8 mouse cellular contexts compared by ENCODE assay signal in the genomic region with DNA sequence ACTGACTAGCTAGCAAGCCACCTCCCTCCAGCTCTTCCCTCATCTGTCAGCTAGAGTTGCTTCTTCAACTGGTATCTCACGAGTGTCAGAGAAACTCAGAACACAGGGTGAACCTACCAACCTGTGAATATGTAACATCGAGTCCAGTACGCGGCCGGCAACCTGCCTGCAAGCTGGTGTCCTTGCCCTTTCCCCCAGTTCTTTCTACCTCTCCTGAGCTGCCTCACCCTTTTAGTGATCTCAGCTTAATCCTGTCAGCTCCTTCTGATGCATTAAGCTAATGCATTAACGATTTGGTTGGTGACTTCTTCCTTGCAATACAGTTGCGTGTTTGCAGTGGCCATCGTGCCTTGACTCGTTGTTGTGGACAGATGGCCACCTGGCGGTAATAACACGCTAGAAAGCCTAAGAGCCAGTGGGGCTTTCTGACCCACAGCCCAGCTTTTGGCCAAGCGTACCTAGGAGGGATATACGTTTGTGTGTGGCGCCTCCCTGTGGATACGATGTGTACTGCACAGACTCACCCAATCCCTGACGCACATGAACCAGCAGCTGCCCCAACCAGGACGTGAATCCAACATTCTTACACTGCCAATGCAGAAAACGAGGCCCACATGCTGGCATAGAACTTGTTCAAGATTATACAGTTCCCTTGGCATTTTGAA. TPM values are rescaled to one million over a fixed set of nuclear protein-coding genes. Genes with fewer than 3 reads are reported as not detected.
DNase-seq lines count a peak whose midpoint lies in the region; ATAC-seq and TF ChIP-seq lines count a peak whose summit lies in the region.

No protein-coding gene starts in this region.

- no peak overlapping the region for H3K4me3 ChIP-seq in heart, adult 2 months
- H3K4me3 ChIP-seq in kidney, embryonic 14.5 days (ENCODE audit: low read length), result no peak overlapping the region
- H3K4me3 ChIP-seq in liver, adult 2 months (ENCODE audit: insufficient read depth, low read depth, low read length), result no peak overlapping the region
- no peak overlapping the region for H3K4me3 ChIP-seq in neural tube, embryonic 12.5 days
- no peak overlapping the region for H3K4me3 ChIP-seq in stomach, embryonic 16.5 days (replicated peaks; ENCODE audit: low read length)

- no peak for TF ChIP-seq EP300 in heart, adult 2 months (IDR thresholded peaks at IDR 0.05; ENCODE audit: insufficient read depth, low read depth, low read length)

- peak; percentile 24 for DNase-seq in 3134 (ENCODE audit: extremely low read depth, insufficient read length, low spot score)
- DNase-seq in adrenal gland, adult 2 months, result peak; percentile 83
- DNase-seq in embryo, embryonic 11.5 days (ENCODE audit: low read depth, low spot score), result peak; percentile 67
- DNase-seq in heart, adult 2 months, result peak; percentile 31 to 52
- no peak for DNase-seq in liver, adult 2 months (ENCODE audit: extremely low read depth, low read depth, low spot score)

- H3K9me3 ChIP-seq in kidney, embryonic 14.5 days (ENCODE audit: control insufficient read depth, low read length), result no peaks in the 10 kb centered on the region
- no peaks in the 10 kb centered on the region for H3K9me3 ChIP-seq in neural tube, embryonic 12.5 days
- H3K9me3 ChIP-seq in stomach, embryonic 16.5 days (replicated peaks; ENCODE audit: control insufficient read depth, low read length), result no peaks in the 10 kb centered on the region

- intact Hi-C loops in heart, adult 2 months (cut with DNase I), result loop anchor here (2.0 kb wide), 1 partner anchor 53 kb away; no protein-coding TSS in a partner anchor

- no peak overlapping the region for H3K4me2 ChIP-seq in kidney, embryonic 14.5 days (replicated peaks; ENCODE audit: low read depth, low read length)
- no peak overlapping the region; the same call in 1 of the 2 replicates for H3K4me2 ChIP-seq in neural tube, embryonic 12.5 days (replicated peaks)
- no peak overlapping the region for H3K4me2 ChIP-seq in stomach, embryonic 16.5 days (ENCODE audit: low read depth, low read length)

- TF ChIP-seq POLR2A in heart, adult 2 months (IDR thresholded peaks at IDR 0.05; ENCODE audit: insufficient read depth, low read depth, low read length), result no peak
- no peak for TF ChIP-seq POLR2A in liver, adult 2 months (IDR thresholded peaks at IDR 0.05; ENCODE audit: extremely low read depth, insufficient read depth, low read length)

- H3K4me1 ChIP-seq in heart, adult 2 months (ENCODE audit: control insufficient read depth, insufficient read depth, low read length), result no peaks in the 10 kb centered on the region
- no peaks in the 10 kb centered on the region for H3K4me1 ChIP-seq in kidney, embryonic 14.5 days (ENCODE audit: control insufficient read depth, insufficient read depth, low read length)
- H3K4me1 ChIP-seq in liver, adult 2 months (ENCODE audit: control insufficient read depth, insufficient read depth, low read length), result no peaks in the 10 kb centered on the region
- no peaks in the 10 kb centered on the region for H3K4me1 ChIP-seq in neural tube, embryonic 12.5 days
- no peaks in the 10 kb centered on the region for H3K4me1 ChIP-seq in stomach, embryonic 16.5 days (ENCODE audit: control insufficient read depth, insufficient read depth, low read length)

- no peaks in the 10 kb centered on the region for H3K27me3 ChIP-seq in heart, adult 2 months (ENCODE audit: control insufficient read depth, insufficient read depth, low read length)
- no peaks in the 10 kb centered on the region for H3K27me3 ChIP-seq in kidney, embryonic 14.5 days (ENCODE audit: control insufficient read depth, insufficient read depth, low read length)
- H3K27me3 ChIP-seq in liver, adult 2 months (ENCODE audit: control insufficient read depth, insufficient read depth, low read length), result no peaks in the 10 kb centered on the region
- no peaks in the 10 kb centered on the region for H3K27me3 ChIP-seq in neural tube, embryonic 12.5 days (replicated peaks)
- no peaks in the 10 kb centered on the region for H3K27me3 ChIP-seq in stomach, embryonic 16.5 days (ENCODE audit: control insufficient read depth, insufficient read depth, low read length)

- no peak overlapping the region for H3K27ac ChIP-seq in heart, adult 2 months
- no peak overlapping the region for H3K27ac ChIP-seq in kidney, embryonic 14.5 days (ENCODE audit: low read depth, low read length)
- H3K27ac ChIP-seq in liver, adult 2 months (replicated peaks; ENCODE audit: insufficient read depth, low read depth, low read length), result no peak overlapping the region
- no peak overlapping the region for H3K27ac ChIP-seq in neural tube, embryonic 12.5 days
- H3K27ac ChIP-seq in stomach, embryonic 16.5 days (ENCODE audit: low read length), result no peak overlapping the region

- 23% methylated on average over 18 of the region's 18 CpGs for WGBS in heart, adult 2 months
- 24% methylated on average over 18 of the region's 18 CpGs for WGBS in kidney, embryonic 14.5 days
- 23% methylated on average over 18 of the region's 18 CpGs for WGBS in liver, adult 2 months
- WGBS in neural tube, embryonic 12.5 days, result 25% methylated on average over 18 of the region's 18 CpGs
- 22% methylated on average over 18 of the region's 18 CpGs for WGBS in stomach, embryonic 16.5 days

- no peak overlapping the region for H3K9ac ChIP-seq in heart, adult 2 months (ENCODE audit: low read depth, low read length)
- no peak overlapping the region for H3K9ac ChIP-seq in kidney, embryonic 14.5 days (ENCODE audit: low read depth, low read length)
- no peak overlapping the region for H3K9ac ChIP-seq in liver, adult 2 months (ENCODE audit: low read depth, low read length)
- no peak overlapping the region for H3K9ac ChIP-seq in neural tube, embryonic 12.5 days
- no peak overlapping the region for H3K9ac ChIP-seq in stomach, embryonic 16.5 days (ENCODE audit: low read length)

- H3K79me2 ChIP-seq in heart, adult 2 months (replicated peaks; ENCODE audit: control insufficient read depth, insufficient read depth, low read length), result no peaks in the 10 kb centered on the region
- no peaks in the 10 kb centered on the region for H3K79me2 ChIP-seq in liver, adult 2 months (ENCODE audit: control insufficient read depth, insufficient read depth, low read length)

- TF ChIP-seq CTCF in heart, adult 2 months (IDR thresholded peaks at IDR 0.05), result peak; percentile 67
- TF ChIP-seq CTCF in liver, adult 2 months (IDR thresholded peaks at IDR 0.05; ENCODE audit: low read depth, low read length), result peak; percentile 59

- no peaks in the 10 kb centered on the region for H3K36me3 ChIP-seq in heart, adult 2 months (ENCODE audit: control insufficient read depth, insufficient read depth, low read length)
- H3K36me3 ChIP-seq in kidney, embryonic 14.5 days (ENCODE audit: control insufficient read depth, insufficient read depth, low read length), result no peaks in the 10 kb centered on the region
- H3K36me3 ChIP-seq in liver, adult 2 months (ENCODE audit: control insufficient read depth, insufficient read depth, low read length), result no peaks in the 10 kb centered on the region
- no peaks in the 10 kb centered on the region for H3K36me3 ChIP-seq in neural tube, embryonic 12.5 days
- no peaks in the 10 kb centered on the region for H3K36me3 ChIP-seq in stomach, embryonic 16.5 days (ENCODE audit: control insufficient read depth, insufficient read depth, low read length)

- peak; percentile 88 for ATAC-seq in kidney, embryonic 14.5 days (ENCODE audit: low FRiP score, low TSS enrichment)
- peak; percentile 85 for ATAC-seq in neural tube, embryonic 12.5 days (ENCODE audit: low FRiP score, low read depth)
- peak; percentile 30; the same call in 1 of the 2 replicates for ATAC-seq in stomach, embryonic 16.5 days (ENCODE audit: insufficient read depth, low FRiP score)

RNA-seq across cellular contexts. Expression of gene Mrps11, which starts 16.8 kb away (rescaled TPM):
- total RNA-seq in adrenal gland, adult 2 months (2021), result 100 to 1,000 TPM in 1 of 2 experiments, 10 to 100 TPM in 1; 84.2 to 116 TPM
- 69.0 and 77.7 TPM in 2 replicates for polyA plus RNA-seq in adrenal gland, adult 2 months (2012; rRNA removed)
- total RNA-seq in heart, adult 2 months (2021), result 10 to 100 TPM; 40.5 to 40.6 TPM
- polyA plus RNA-seq in heart, adult 2 months (2012; rRNA removed), result 38.0 and 50.0 TPM in 2 replicates
- 83.5 and 112 TPM in 2 replicates for polyA plus RNA-seq in kidney, embryonic 14.5 days (2014; fragmentation: Nextera tagmentation; extraction: Ambion mirVana)
- total RNA-seq in liver, adult 2 months (2014; rRNA removed), result 32.4 and 35.4 TPM in 2 replicates
- polyA plus RNA-seq in liver, adult 2 months (2012; rRNA removed), result 26.4 and 27.0 TPM in 2 replicates
- 70.1 and 70.8 TPM in 2 replicates for polyA plus RNA-seq in neural tube, embryonic 12.5 days (2016; fragmentation: Nextera tagmentation; extraction: Ambion mirVana)
- 64.0 and 65.6 TPM in 2 replicates for polyA plus RNA-seq in stomach, embryonic 16.5 days (2015; fragmentation: Nextera tagmentation; extraction: Ambion mirVana)

RNA-seq across cellular contexts. Expression of gene Mrpl46, which starts 17.2 kb away (rescaled TPM):
- total RNA-seq in adrenal gland, adult 2 months (2021), result 10 to 100 TPM; 39.3 to 52.6 TPM
- polyA plus RNA-seq in adrenal gland, adult 2 months (2012; rRNA removed), result 11.6 and 13.5 TPM in 2 replicates
- total RNA-seq in heart, adult 2 months (2021), result 10 to 100 TPM; 48.6 to 52.0 TPM
- 27.4 and 31.7 TPM in 2 replicates for polyA plus RNA-seq in heart, adult 2 months (2012; rRNA removed)
- polyA plus RNA-seq in kidney, embryonic 14.5 days (2014; fragmentation: Nextera tagmentation; extraction: Ambion mirVana), result 71.8 and 85.4 TPM in 2 replicates
- 23.2 and 30.2 TPM in 2 replicates for total RNA-seq in liver, adult 2 months (2014; rRNA removed)
- 18.6 and 22.7 TPM in 2 replicates for polyA plus RNA-seq in liver, adult 2 months (2012; rRNA removed)
- 61.3 and 65.2 TPM in 2 replicates for polyA plus RNA-seq in neural tube, embryonic 12.5 days (2016; fragmentation: Nextera tagmentation; extraction: Ambion mirVana)
- 54.7 and 63.2 TPM in 2 replicates for polyA plus RNA-seq in stomach, embryonic 16.5 days (2015; fragmentation: Nextera tagmentation; extraction: Ambion mirVana)

RNA-seq across cellular contexts. Expression of gene Ntrk3, which starts 28.3 kb away (rescaled TPM):
- 10 to 100 TPM; 23.5 to 25.6 TPM for total RNA-seq in adrenal gland, adult 2 months (2021)
- 22.5 and 36.7 TPM in 2 replicates for polyA plus RNA-seq in adrenal gland, adult 2 months (2012; rRNA removed)
- total RNA-seq in heart, adult 2 months (2021), result 1 to 10 TPM; 1.4 to 1.8 TPM
- 4.8 and 9.1 TPM in 2 replicates for polyA plus RNA-seq in heart, adult 2 months (2012; rRNA removed)
- polyA plus RNA-seq in kidney, embryonic 14.5 days (2014; fragmentation: Nextera tagmentation; extraction: Ambion mirVana), result 4.6 and 5.1 TPM in 2 replicates
- 0.09 and 0.27 TPM in 2 replicates for total RNA-seq in liver, adult 2 months (2014; rRNA removed)
- polyA plus RNA-seq in liver, adult 2 months (2012; rRNA removed), result 0.20 and 0.38 TPM in 2 replicates
- polyA plus RNA-seq in neural tube, embryonic 12.5 days (2016; fragmentation: Nextera tagmentation; extraction: Ambion mirVana), result 14.2 and 17.6 TPM in 2 replicates
- 3.5 and 3.6 TPM in 2 replicates for polyA plus RNA-seq in stomach, embryonic 16.5 days (2015; fragmentation: Nextera tagmentation; extraction: Ambion mirVana)

Comparison
In these comparisons a context has a peak if more than half of its experiments do, and no peak if none do; other contexts are left out.
1. ATAC-seq: peak in every context shown above with its lines; median percentile 88 in kidney, embryonic 14.5 days; 85 in neural tube, embryonic 12.5 days; 30 in stomach, embryonic 16.5 days.